Mouse (Mus musculus): Measurements from ENCODE around the gene Med15.

DNA sequence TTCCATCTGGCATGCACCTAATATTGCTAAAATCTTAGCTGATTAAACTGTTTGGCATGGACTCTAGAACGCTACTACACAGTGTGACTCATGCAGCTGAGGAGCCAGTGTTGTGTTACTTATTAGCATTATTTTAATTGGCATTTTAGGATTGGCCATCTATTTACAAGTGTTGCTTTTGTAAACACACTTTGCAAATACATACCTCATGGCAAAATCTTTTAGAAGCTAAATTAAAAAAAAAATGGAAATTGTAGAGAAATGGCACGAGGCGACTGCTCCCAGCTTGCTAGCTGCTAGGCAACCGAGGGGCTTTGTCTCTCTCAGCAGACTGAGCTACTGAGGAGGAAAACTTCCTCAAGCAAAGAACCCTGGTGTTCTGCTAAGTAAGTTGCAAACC, 127.8 kb downstream of the Med15 start:
- no peak for TF ChIP-seq CTCF (IDR thresholded peaks at IDR 0.05; ENCODE audit: low read depth, low read length)
- no peak for TF ChIP-seq POLR2A (IDR thresholded peaks at IDR 0.05; ENCODE audit: borderline replicate concordance, low read depth, low read length)

All from bone marrow macrophage, adult 2 months (primary cell).